Mouse (Mus musculus) CD4-positive, CD25-positive, alpha-beta regulatory T cell, adult 4 months (primary cell): ENCODE results near the gene Gm20708. TPM values are rescaled to one million over a fixed set of nuclear protein-coding genes. Genes with fewer than 3 reads are reported as not detected.

Experiments used
- ATAC-seq: one replicate; pipeline ENCODE4 v1.8.0; 2017
- polyA plus RNA-seq, 2 experiments: library from polyadenylated mRNA; unstranded; fragments of 100-300 nt; shearing (Covaris generic); gene quantifications; one replicate each; pipeline ENCODE4 v1.2.1; 2017

Gene Gm20708
- 1 to 10 TPM; 1.0 to 3.2 TPM for polyA plus RNA-seq

GRCm38 (mm10) chr11:117809407-117810311, at the start of gene Gm20708, which contains the start of gene Syngr2:
Gm20708 (plus strand) TSS chr11:117809668.
Syngr2 (plus strand) TSS chr11:117809668.
- peak; percentile 57 for ATAC-seq

- ATAC-seq: no peak
Observed at GRCm38 (mm10) chr11:117760374-117761119, 48.9 kb upstream of the Gm20708 start.

GRCm38 (mm10) chr11:117761801-117762200, 47.7 kb upstream of the Gm20708 start:
- ATAC-seq: no peak

- no peak for ATAC-seq
Observed at GRCm38 (mm10) chr11:117762246-117762645, 47.2 kb upstream of the Gm20708 start.

- ATAC-seq: peak; percentile 23
Observed at GRCm38 (mm10) chr11:117764319-117764718, 45.1 kb upstream of the Gm20708 start.

- no peak for ATAC-seq
Observed at GRCm38 (mm10) chr11:117765361-117765760, 44.1 kb upstream of the Gm20708 start.

- no peak for ATAC-seq
Observed at GRCm38 (mm10) chr11:117766275-117766674, 43.2 kb upstream of the Gm20708 start.

- ATAC-seq: no peak
Observed at GRCm38 (mm10) chr11:117768725-117769682, 40.5 kb upstream of the Gm20708 start.

- no peak for ATAC-seq
Observed at GRCm38 (mm10) chr11:117769683-117770047, 39.8 kb upstream of the Gm20708 start.

GRCm38 (mm10) chr11:117770407-117770806, 39.1 kb upstream of the Gm20708 start:
- no peak for ATAC-seq

- peak; percentile 78 for ATAC-seq
Observed at GRCm38 (mm10) chr11:117772352-117772751, 37.1 kb upstream of the Gm20708 start.

- no peak for ATAC-seq
Observed at GRCm38 (mm10) chr11:117774925-117775324, 34.5 kb upstream of the Gm20708 start.

GRCm38 (mm10) chr11:117775540-117775939, 33.9 kb upstream of the Gm20708 start:
- ATAC-seq: no peak

- no peak for ATAC-seq
Observed at GRCm38 (mm10) chr11:117776085-117776792, 33.2 kb upstream of the Gm20708 start.

GRCm38 (mm10) chr11:117777111-117777510, 32.4 kb upstream of the Gm20708 start:
- ATAC-seq: peak; percentile 57

- ATAC-seq: no peak
Observed at GRCm38 (mm10) chr11:117778031-117778430, 31.4 kb upstream of the Gm20708 start.

- no peak for ATAC-seq
Observed at GRCm38 (mm10) chr11:117778851-117779433, 30.5 kb upstream of the Gm20708 start.

- no peak for ATAC-seq
Observed at GRCm38 (mm10) chr11:117779434-117780198, 29.9 kb upstream of the Gm20708 start.

GRCm38 (mm10) chr11:117780199-117780515, 29.3 kb upstream of the Gm20708 start:
- ATAC-seq: no peak

GRCm38 (mm10) chr11:117780582-117781111, 28.8 kb upstream of the Gm20708 start:
- ATAC-seq: peak; percentile 74
